Mouse (Mus musculus): ENCODE data around the gene Fbxo46. TPM values are rescaled to one million over a fixed set of nuclear protein-coding genes. Genes with fewer than 3 reads are reported as not detected.

Fbxo46 gene
- polyA plus RNA-seq, 1 experiment from 2014 or later: 10.1 TPM

DNA sequence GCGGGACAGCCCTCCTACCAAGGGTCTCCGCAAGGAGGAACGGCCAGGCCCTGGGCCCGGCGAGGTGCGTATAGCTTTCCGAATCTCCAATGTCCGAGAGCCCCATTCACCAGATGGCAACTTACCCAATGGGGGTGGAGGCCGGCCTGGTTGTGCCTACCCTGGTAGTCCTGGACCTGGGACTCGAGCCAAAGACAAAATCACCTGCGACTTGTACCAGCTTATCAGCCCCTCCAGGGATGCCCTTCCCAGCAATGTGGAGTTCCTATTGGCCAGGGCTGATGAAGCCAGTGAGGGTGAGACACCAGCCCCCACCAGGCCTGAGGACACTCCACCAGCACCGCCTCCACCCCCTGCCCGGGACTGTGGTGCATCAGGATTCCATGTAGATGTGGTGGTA, 16.5 kb downstream of the Fbxo46 start:
- H3K36me3 ChIP-seq (ENCODE audit: control insufficient read depth, insufficient read depth, low read length): peaks cover 65% of the 10 kb centered on the region
- 94% methylated on average over 13 of the region's 13 CpGs for WGBS

DNA sequence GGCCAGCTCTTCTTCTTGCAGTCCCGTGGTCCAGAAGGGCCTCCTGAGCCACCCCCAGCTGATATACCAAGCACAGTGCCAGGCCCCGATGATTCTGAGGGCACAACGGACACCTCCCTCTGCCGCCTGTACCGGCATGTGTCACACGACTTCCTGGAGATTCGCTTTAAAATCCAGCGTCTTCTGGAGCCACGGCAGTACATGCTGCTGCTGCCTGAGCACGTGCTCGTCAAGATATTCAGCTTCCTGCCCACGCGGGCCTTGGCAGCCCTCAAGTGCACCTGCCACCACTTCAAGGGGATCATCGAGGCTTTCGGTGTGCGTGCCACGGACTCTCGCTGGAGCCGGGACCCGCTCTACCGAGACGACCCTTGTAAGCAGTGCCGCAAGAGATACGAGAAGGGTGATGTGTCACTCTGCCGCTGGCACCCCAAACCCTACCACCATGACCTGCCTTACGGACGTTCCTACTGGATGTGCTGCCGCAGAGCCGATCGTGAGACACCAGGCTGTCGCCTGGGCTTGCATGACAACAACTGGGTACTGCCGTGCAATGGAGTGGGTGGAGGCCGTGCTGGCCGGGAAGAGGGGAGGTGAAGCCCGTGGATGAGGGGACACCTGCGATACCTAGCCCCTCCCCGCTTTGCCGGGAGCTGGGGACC, 17.1 kb downstream of the Fbxo46 start:
- Histone ChIP-seq H3K4me1 (ENCODE audit: control insufficient read depth, insufficient read depth, low read length) (peaks cover 4% of the 10 kb centered on the region), H3K4me3 (ENCODE audit: low read depth, low read length) (no peak overlapping the region), H3K36me3 (ENCODE audit: control insufficient read depth, insufficient read depth, low read length) (peaks cover 68% of the 10 kb centered on the region), H3K9me3 (replicated peaks; ENCODE audit: control insufficient read depth, low read length) (no peaks in the 10 kb centered on the region), H3K27ac (ENCODE audit: low read depth, low read length) (no peak overlapping the region), H3K4me2 (ENCODE audit: low read length) (no peak overlapping the region), H3K9ac (ENCODE audit: low read length) (no peak overlapping the region), H3K27me3 (replicated peaks; ENCODE audit: control insufficient read depth, insufficient read depth, low read length) (no peaks in the 10 kb centered on the region)
- 91% methylated on average over 38 of the region's 38 CpGs for WGBS
- ATAC-seq (no peak), DNase-seq (ENCODE audit: low spot score) (no peak)

More for the DNA sequence above, 16.5 kb downstream of the Fbxo46 start:
- Histone ChIP-seq H3K4me3 (ENCODE audit: low read depth, low read length) (no peak overlapping the region), H3K4me1 (ENCODE audit: control insufficient read depth, insufficient read depth, low read length) (peaks cover 4% of the 10 kb centered on the region), H3K9me3 (replicated peaks; ENCODE audit: control insufficient read depth, low read length) (no peaks in the 10 kb centered on the region), H3K27me3 (replicated peaks; ENCODE audit: control insufficient read depth, insufficient read depth, low read length) (no peaks in the 10 kb centered on the region), H3K27ac (ENCODE audit: low read depth, low read length) (no peak overlapping the region), H3K4me2 (ENCODE audit: low read length) (no peak overlapping the region), H3K9ac (ENCODE audit: low read length) (no peak overlapping the region)
- ATAC-seq (no peak), DNase-seq (ENCODE audit: low spot score) (no peak)

GRCm38 (mm10) chr7:19137380-19137779, 17.7 kb downstream of the Fbxo46 start:
- H3K27me3 ChIP-seq (replicated peaks; ENCODE audit: control insufficient read depth, insufficient read depth, low read length): no peaks in the 10 kb centered on the region
- ATAC-seq: no peak
- peaks cover 72% of the 10 kb centered on the region for H3K36me3 ChIP-seq (ENCODE audit: control insufficient read depth, insufficient read depth, low read length)
- H3K4me3 ChIP-seq (ENCODE audit: low read depth, low read length): no peak overlapping the region
- no peaks in the 10 kb centered on the region for H3K4me1 ChIP-seq (ENCODE audit: control insufficient read depth, insufficient read depth, low read length)
- H3K4me2 ChIP-seq (ENCODE audit: low read length): no peak overlapping the region
- H3K9ac ChIP-seq (ENCODE audit: low read length): no peak overlapping the region
- peak; percentile 62 for DNase-seq (ENCODE audit: low spot score)
- no peaks in the 10 kb centered on the region for H3K9me3 ChIP-seq (replicated peaks; ENCODE audit: control insufficient read depth, low read length)
- no peak overlapping the region for H3K27ac ChIP-seq (ENCODE audit: low read depth, low read length)
- 45% methylated on average over 5 of the region's 5 CpGs for WGBS

GRCm38 (mm10) chr7:19146793-19147192, 27.1 kb downstream of the Fbxo46 start:
- WGBS: 92% methylated on average over 10 of the region's 10 CpGs
- H3K9ac ChIP-seq (ENCODE audit: low read length): no peak overlapping the region
- no peaks in the 10 kb centered on the region for H3K27me3 ChIP-seq (replicated peaks; ENCODE audit: control insufficient read depth, insufficient read depth, low read length)
- H3K27ac ChIP-seq (ENCODE audit: low read depth, low read length): no peak overlapping the region
- ATAC-seq (no peak), DNase-seq (ENCODE audit: low spot score) (no peak)
- H3K4me3 ChIP-seq (ENCODE audit: low read depth, low read length): no peak overlapping the region
- H3K4me2 ChIP-seq (ENCODE audit: low read length): no peak overlapping the region
- H3K4me1 ChIP-seq (ENCODE audit: control insufficient read depth, insufficient read depth, low read length): peaks cover 15% of the 10 kb centered on the region
- H3K9me3 ChIP-seq (replicated peaks; ENCODE audit: control insufficient read depth, low read length): no peaks in the 10 kb centered on the region
- peaks cover 17% of the 10 kb centered on the region for H3K36me3 ChIP-seq (ENCODE audit: control insufficient read depth, insufficient read depth, low read length)

DNA sequence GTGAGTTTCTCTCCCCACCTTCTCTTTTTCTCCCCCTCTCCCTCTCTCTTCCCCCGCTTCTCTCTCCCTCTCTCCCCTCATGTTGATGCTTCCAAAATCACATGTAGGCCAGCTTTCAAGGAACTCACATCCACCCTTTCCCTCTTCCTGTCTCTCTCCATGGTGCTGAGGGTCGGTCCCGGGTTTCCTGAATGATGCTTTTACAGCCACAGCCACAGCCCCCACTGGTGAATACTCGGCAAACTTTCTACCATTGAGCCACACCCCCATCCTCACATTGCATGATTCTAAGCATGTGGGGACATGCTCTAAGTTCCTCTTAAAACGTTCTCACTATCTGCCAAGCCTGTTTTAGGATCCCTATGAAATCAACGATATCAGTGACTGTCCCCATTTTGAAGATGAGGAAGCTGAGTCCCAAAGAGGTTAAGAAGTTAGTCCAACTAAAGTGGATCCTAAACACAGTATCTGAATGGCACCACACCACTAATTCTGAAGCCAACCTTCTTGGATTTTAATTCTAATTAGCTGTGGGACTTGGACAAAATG, 27.9 kb downstream of the Fbxo46 start:
- 58% methylated on average over 6 of the region's 6 CpGs for WGBS
- no peak overlapping the region for H3K4me3 ChIP-seq (ENCODE audit: low read depth, low read length)

GRCm38 (mm10) chr7:19148180-19148874, 28.7 kb downstream of the Fbxo46 start:
- H3K4me3 ChIP-seq (ENCODE audit: low read depth, low read length): peak overlapping the region; percentile 61
- peaks cover 19% of the 10 kb centered on the region for H3K36me3 ChIP-seq (ENCODE audit: control insufficient read depth, insufficient read depth, low read length)
- no peaks in the 10 kb centered on the region for H3K27me3 ChIP-seq (replicated peaks; ENCODE audit: control insufficient read depth, insufficient read depth, low read length)
- 15% methylated on average over 20 of the region's 20 CpGs for WGBS
- peaks cover 15% of the 10 kb centered on the region for H3K4me1 ChIP-seq (ENCODE audit: control insufficient read depth, insufficient read depth, low read length)
- DNase-seq (ENCODE audit: low spot score): no peak
- no peaks in the 10 kb centered on the region for H3K9me3 ChIP-seq (replicated peaks; ENCODE audit: control insufficient read depth, low read length)
- peak overlapping the region; percentile 49; the same call in 1 of the 2 replicates for H3K27ac ChIP-seq (ENCODE audit: low read depth, low read length)
- H3K9ac ChIP-seq (ENCODE audit: low read length): peak overlapping the region; percentile 67
- H3K4me2 ChIP-seq (ENCODE audit: low read length): peak overlapping the region; percentile 95
- ATAC-seq: no peak

More for the DNA sequence above, 27.9 kb downstream of the Fbxo46 start:
- Histone ChIP-seq H3K9ac (ENCODE audit: low read length) (no peak overlapping the region), H3K27ac (ENCODE audit: low read depth, low read length) (no peak overlapping the region), H3K27me3 (replicated peaks; ENCODE audit: control insufficient read depth, insufficient read depth, low read length) (no peaks in the 10 kb centered on the region), H3K4me2 (ENCODE audit: low read length) (peak overlapping the region; percentile 95), H3K9me3 (replicated peaks; ENCODE audit: control insufficient read depth, low read length) (no peaks in the 10 kb centered on the region), H3K4me1 (ENCODE audit: control insufficient read depth, insufficient read depth, low read length) (peaks cover 15% of the 10 kb centered on the region), H3K36me3 (ENCODE audit: control insufficient read depth, insufficient read depth, low read length) (peaks cover 17% of the 10 kb centered on the region)
- ATAC-seq (no peak), DNase-seq (ENCODE audit: low spot score) (no peak)

DNA sequence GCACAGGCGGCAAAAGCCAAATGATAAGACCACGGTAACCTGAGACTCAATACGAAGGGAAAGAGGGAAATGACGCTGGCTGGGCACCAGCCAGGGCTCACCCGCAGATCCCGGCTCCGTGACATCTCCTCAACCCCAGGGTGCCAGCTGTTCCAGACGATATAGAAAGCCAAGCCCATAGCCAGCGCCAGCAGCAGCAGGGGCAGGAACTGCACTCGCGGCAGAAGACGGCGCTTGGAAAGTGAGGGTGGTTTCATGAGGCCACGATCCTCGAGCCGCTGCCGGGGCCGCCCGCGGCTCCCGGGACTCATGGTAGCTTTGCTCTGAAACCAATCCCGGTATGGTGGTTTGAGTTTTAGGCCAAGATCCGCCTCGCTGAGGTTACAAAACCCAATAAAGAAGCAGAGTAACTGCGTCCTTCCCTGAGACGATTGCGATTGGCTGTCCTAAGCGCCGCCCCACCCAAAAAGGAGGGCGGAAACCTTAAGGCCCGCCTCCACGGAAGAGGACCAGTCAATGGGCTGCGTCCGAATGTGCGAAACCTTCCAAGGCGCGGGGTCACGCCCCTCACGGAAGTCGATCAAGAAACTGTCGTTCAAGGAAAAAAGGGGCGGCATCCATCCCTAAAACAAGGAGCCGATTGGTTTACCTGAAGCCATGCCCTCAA, 29.3 kb downstream of the Fbxo46 start, which contains the start of gene Qpctl:
Gene Qpctl, minus strand, starts transcription at position 417 of the 667 bp plus-strand sequence.
- DNase-seq (ENCODE audit: low spot score): peak; percentile 99
- H3K4me1 ChIP-seq (ENCODE audit: control insufficient read depth, insufficient read depth, low read length): peaks cover 15% of the 10 kb centered on the region
- under 1% methylated on average over 43 of the region's 43 CpGs for WGBS
- ATAC-seq: peak; percentile 98
- no peaks in the 10 kb centered on the region for H3K27me3 ChIP-seq (replicated peaks; ENCODE audit: control insufficient read depth, insufficient read depth, low read length)
- H3K4me3 ChIP-seq (ENCODE audit: low read depth, low read length): peak within 1 kb of the TSS; percentile 61
- H3K27ac ChIP-seq (ENCODE audit: low read depth, low read length): peak within 1 kb of the TSS; percentile 65
- peaks cover 26% of the 10 kb centered on the region for H3K36me3 ChIP-seq (ENCODE audit: control insufficient read depth, insufficient read depth, low read length)
- peak within 1 kb of the TSS; percentile 76 for H3K9ac ChIP-seq (ENCODE audit: low read length)
- no peaks in the 10 kb centered on the region for H3K9me3 ChIP-seq (replicated peaks; ENCODE audit: control insufficient read depth, low read length)
- H3K4me2 ChIP-seq (ENCODE audit: low read length): peak within 1 kb of the TSS; percentile 95

DNA sequence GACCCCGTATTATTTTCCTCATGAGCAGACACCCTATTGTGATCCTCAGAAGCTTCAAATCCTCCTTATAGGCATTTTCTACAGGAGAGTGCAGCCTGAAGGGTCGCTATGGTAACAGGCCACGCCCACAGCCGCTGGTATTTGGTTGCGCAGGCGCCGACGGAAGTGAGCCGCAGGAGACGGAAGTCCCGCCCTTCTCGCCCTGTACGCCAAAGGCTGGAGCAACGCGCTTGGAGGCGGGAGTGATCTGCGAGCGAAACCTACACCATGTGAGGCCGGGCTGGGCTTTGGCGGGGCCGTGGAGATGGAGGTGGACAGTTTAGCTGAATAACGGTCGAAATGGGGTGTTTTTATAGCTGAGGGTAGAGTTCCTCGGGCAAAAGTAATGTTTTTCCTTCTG, 30.0 kb downstream of the Fbxo46 start, which contains the start of gene Snrpd2:
Gene Snrpd2, plus strand, starts transcription at position 97 of the 400 bp plus-strand sequence.
- Histone ChIP-seq H3K27me3 (replicated peaks; ENCODE audit: control insufficient read depth, insufficient read depth, low read length) (no peaks in the 10 kb centered on the region), H3K27ac (ENCODE audit: low read depth, low read length) (peak within 1 kb of the TSS; percentile 65), H3K4me3 (ENCODE audit: low read depth, low read length) (peak within 1 kb of the TSS; percentile 61), H3K4me2 (ENCODE audit: low read length) (peak within 1 kb of the TSS; percentile 95), H3K4me1 (ENCODE audit: control insufficient read depth, insufficient read depth, low read length) (peaks cover 15% of the 10 kb centered on the region), H3K9ac (ENCODE audit: low read length) (peak within 1 kb of the TSS; percentile 76), H3K36me3 (ENCODE audit: control insufficient read depth, insufficient read depth, low read length) (peaks cover 31% of the 10 kb centered on the region), H3K9me3 (replicated peaks; ENCODE audit: control insufficient read depth, low read length) (no peaks in the 10 kb centered on the region)
- ATAC-seq (peak; percentile 91), DNase-seq (ENCODE audit: low spot score) (peak; percentile 98)
- WGBS: under 1% methylated on average over 24 of the region's 24 CpGs
